Mouse (Mus musculus): ENCODE measurements around the gene Set.

The Set gene

GRCm38 (mm10) chr2:30087310-30087709 lies 30.1 kb downstream of the Set start:
- DNase-seq (ENCODE audit: low spot score), result no peak

GRCm38 (mm10) chr2:30091521-30091920 lies 34.3 kb downstream of the Set start:
- no peak for DNase-seq (ENCODE audit: low spot score)

DNA sequence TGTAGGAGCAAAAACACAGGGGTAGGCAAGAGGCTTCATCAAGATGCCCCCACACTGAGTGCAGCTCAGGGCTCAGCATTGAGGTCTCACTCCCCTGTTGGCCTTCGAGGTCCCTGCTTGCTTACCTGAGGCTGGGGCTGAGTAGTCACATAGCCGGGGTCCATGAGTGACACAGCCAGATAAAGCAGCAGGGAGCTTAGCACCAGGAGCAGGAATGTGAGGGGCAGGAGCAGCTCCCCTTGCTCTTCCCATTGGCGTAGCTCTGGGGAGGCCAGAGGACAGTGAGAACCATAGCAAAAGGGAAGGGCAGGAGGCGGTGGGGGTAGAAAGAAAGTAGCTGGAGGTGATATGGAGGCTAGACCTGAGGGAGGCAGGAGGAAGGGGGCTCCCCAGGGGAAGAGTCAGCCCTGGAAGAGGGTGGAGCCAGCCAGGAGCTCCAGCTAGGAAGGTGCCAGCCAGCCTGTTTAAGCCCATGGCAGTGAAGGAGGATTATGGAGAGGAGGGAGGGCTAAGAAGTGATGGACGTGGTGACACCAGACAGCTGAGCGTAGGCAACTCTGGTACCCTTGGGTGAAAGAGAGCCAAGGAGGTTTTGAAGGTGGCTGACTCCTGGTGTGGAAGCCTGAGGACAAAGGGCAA lies 35.2 kb downstream of the Set start:
- DNase-seq (ENCODE audit: low spot score), result no peak

- DNase-seq (ENCODE audit: low spot score), result peak; percentile 97
These were observed 36.5 kb downstream of the Set start, which contains the start of gene Zdhhc12 for GRCm38 (mm10) chr2:30093471-30094207. Gene Zdhhc12 (minus strand): TSS chr2:30093648.

- DNase-seq (ENCODE audit: low spot score), result peak; percentile 48
These were observed 37.0 kb downstream of the Set start for GRCm38 (mm10) chr2:30094208-30094588.

DNA sequence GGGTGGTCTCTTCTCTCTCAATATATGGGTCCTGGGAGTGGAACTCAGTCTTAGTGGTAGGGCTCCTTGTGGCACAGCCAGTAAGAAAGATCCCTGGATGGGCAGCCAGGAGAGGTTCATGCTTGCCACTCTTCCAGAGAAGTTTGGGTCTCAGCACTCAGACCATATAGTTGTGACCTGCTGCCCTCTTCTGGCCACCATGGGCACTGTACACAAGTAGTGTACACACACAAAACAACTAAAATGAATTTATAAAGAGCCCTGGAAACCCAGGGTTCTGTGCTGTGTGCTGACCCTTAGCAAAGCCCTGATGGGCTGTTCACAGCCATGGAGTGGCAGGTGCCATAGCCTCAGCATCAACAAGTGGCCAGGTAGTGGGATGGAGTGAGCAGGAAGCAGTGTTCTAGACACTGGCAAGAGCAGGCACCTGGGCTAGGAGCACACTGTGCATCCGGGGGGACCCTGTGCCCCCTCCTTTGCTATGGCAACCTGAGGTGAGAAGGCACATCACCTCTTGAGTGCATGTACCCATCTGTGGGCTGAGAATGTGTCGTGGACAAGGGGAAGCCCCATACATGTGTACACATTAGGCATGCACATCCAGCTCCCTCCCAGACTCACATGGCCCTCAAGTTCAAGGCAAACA lies 38.8 kb downstream of the Set start:
- peak; percentile 74 for DNase-seq (ENCODE audit: low spot score)

GRCm38 (mm10) chr2:30100214-30100613 lies 43.0 kb downstream of the Set start:
- DNase-seq (ENCODE audit: low spot score), result no peak

DNA sequence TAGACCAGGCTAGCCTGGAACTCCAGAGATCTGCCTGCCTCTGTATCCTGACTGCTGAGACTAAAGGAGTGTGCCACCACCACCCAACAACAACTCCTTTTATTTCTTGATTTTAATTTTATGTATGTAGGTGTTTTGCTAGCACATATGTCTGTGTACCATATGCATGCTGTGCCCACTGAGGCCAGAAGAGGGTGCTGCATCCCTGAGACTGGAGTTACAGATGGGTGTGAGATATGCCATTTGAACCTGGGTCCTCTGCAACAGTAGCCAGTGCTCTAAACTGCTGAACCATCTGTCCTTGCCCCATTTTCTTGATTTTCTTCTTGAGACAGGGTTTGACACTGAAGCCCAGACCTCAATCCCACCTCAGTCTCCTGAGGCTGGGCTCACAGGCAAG lies 49.2 kb downstream of the Set start:
- peak; percentile 75 for DNase-seq (ENCODE audit: low spot score)

DNA sequence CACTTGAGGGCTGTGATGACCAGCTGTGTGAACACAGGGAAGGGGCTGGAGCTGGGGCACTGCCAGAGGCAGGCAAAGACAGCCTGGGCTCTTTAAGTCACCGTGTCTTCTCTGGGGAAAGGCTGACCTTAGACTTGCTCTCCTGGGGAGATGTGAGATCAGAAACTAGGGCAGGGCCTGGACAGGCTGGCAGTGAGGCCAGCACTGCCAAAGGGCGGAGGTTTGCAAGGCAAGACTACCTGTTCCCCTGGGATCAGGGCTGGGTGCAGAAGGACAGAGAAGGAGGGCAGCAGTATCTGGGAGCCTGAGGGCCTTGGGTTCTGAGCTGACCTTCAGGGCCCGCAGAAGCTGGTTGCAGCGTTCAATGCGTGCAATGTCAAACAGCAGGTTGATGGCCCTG lies 50.5 kb downstream of the Set start:
- DNase-seq (ENCODE audit: low spot score), result no peak

DNA sequence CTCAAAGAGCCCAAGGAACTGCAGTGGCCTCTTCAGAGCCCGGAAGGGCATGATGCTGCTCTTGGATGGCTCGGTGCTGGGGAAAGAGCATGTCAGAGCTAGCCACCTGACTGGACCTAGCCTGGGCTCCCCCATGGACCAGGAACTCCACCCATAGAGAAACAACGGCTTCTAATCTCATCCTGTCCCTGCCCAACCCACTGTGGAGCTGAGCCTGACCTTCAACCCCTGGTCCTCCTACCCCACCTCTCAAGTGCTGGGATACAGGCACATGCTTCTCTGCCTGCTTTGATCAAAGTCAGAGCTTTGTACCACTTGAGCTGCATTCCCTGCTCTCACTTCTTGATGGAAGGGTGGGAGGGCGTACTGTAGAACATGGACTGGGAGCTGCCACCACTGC lies 51.1 kb downstream of the Set start:
- DNase-seq (ENCODE audit: low spot score), result no peak

DNA sequence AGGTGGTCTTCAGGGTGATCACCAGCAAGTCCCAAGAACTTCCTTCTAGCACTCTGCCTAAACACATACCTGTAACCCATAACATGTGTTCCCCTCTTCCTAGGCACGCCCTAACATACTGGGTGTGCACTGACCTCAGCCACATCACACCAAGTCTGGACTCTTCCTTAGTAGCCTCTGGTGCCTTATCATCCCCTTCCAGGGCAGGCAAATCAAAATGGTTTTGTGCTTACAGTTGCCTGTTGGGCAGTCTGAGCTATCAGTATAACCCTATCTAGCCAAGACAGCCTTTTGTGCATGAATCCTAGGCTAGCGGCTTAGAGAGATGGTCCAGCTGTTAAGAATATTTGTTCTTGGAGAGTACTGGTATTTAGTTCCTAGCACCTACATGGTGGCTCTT lies 54.3 kb downstream of the Set start:
- DNase-seq (ENCODE audit: low spot score), result no peak

DNA sequence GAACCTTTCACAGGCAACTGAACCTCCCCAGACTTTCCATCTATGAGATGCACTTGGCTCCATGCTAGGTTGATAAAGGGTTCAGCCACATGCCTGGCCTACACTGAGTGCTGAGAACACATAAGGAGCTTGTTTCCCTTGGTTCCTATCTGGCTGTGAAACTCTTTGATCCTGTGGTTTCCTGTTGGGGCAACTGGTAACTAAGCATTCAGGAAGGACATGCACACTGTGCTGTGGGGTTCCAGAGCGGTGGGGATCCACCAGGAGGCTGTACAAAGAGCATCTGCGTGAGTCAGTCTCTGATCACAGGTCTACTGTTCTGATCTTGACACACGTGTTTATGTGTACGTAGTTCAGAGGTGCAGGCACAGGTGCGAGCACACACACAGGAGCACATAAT lies 55.4 kb downstream of the Set start:
- no peak for DNase-seq (ENCODE audit: low spot score)

GRCm38 (mm10) chr2:30119641-30120051 lies 62.5 kb downstream of the Set start:
- no peak for DNase-seq (ENCODE audit: low spot score)

GRCm38 (mm10) chr2:30120269-30120668 lies 63.1 kb downstream of the Set start:
- DNase-seq (ENCODE audit: low spot score), result no peak
